Mouse (Mus musculus): Measurements from ENCODE around the gene Gzmn. TPM values are rescaled to one million over a fixed set of nuclear protein-coding genes. Genes with fewer than 3 reads are reported as not detected.
"Not testable (repeated sequence)": the region's sequence is repeated elsewhere in the genome, so short reads cannot be mapped to it uniquely, and the experiment has no call there.

Gene Gzmn
- not detected in 2 replicates for polyA plus RNA-seq (2015; fragmentation: Nextera tagmentation; extraction: Ambion mirVana)

- Histone ChIP-seq H3K36me3 (no peaks in the 10 kb centered on the region), H3K9me3 (no peaks in the 10 kb centered on the region), H3K27ac (no peak within 1 kb of the TSS), H3K4me1 (no peaks in the 10 kb centered on the region), H3K27me3 (no peaks in the 10 kb centered on the region), H3K9ac (no peak within 1 kb of the TSS), H3K4me3 (no peak within 1 kb of the TSS), H3K4me2 (replicated peaks) (no peak within 1 kb of the TSS)
- ATAC-seq (ENCODE audit: low FRiP score, low read depth) = no peak
- 90% methylated on average over 5 of the region's 5 CpGs for WGBS
Measured at GRCm38 (mm10) chr14:56174499-56174898, at the start of gene Gzmn. Gene Gzmn (minus strand): TSS chr14:56174599.

- no peak for ATAC-seq (ENCODE audit: low FRiP score, low read depth)
- H3K9me3 ChIP-seq = no peaks in the 10 kb centered on the region
- no peak within 1 kb of the TSS for H3K4me2 ChIP-seq (replicated peaks)
- H3K36me3 ChIP-seq = no peaks in the 10 kb centered on the region
- H3K4me1 ChIP-seq = no peaks in the 10 kb centered on the region
- H3K9ac ChIP-seq = no peak within 1 kb of the TSS
- H3K27ac ChIP-seq = no peak within 1 kb of the TSS
- H3K4me3 ChIP-seq = no peak within 1 kb of the TSS
- no peaks in the 10 kb centered on the region for H3K27me3 ChIP-seq
- WGBS = 88% methylated on average over 4 of the region's 4 CpGs
Measured at GRCm38 (mm10) chr14:56211317-56211716, 36.9 kb upstream of the Gzmn start, which contains the start of gene Gzmf. Gene Gzmf (minus strand): TSS chr14:56211417.

GRCm38 (mm10) chr14:56205613-56206012 lies 31.2 kb upstream of the Gzmn start:
- Histone ChIP-seq H3K27ac (no peak overlapping the region), H3K9ac (no peak overlapping the region), H3K4me2 (replicated peaks) (no peak overlapping the region), H3K4me1 (no peaks in the 10 kb centered on the region), H3K9me3 (no peaks in the 10 kb centered on the region), H3K27me3 (no peaks in the 10 kb centered on the region), H3K4me3 (no peak overlapping the region), H3K36me3 (no peaks in the 10 kb centered on the region)
- WGBS = 89% methylated on average over 1 of the region's 1 CpGs
- ATAC-seq (ENCODE audit: low FRiP score, low read depth) = no peak

DNA sequence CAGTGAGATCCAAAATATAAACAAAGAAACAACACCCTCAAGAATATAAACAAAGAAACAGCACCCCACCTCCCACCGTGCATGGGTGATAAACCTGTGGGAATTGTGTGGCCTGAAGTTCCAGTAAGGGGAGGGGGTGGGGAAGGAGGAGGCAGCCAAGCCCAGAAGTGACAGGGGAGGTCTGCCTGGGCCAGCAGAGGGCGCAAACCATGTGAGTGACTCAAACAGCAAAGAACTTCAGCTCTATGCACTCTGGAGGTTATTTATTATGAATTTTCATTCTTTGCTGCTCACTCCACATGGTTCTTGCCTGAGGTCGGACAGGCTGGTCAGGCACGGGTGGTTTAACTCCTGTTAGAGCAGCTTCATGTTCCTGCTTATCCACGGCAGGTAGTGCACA lies 30.6 kb upstream of the Gzmn start:
- H3K4me1 ChIP-seq; H3K4me3 ChIP-seq; H3K27ac ChIP-seq; H3K27me3 ChIP-seq; H3K9ac ChIP-seq; H3K36me3 ChIP-seq; H3K4me2 ChIP-seq (replicated peaks); H3K9me3 ChIP-seq; ATAC-seq (ENCODE audit: low FRiP score, low read depth): not testable (repeated sequence)
- WGBS = 39% methylated on average over 5 of the region's 5 CpGs

GRCm38 (mm10) chr14:56203975-56204374 lies 29.6 kb upstream of the Gzmn start:
- 8% methylated on average over 2 of the region's 2 CpGs for WGBS
- Histone ChIP-seq H3K27me3 (no peaks in the 10 kb centered on the region), H3K27ac (no peak overlapping the region)

GRCm38 (mm10) chr14:56186946-56187345 lies 12.5 kb upstream of the Gzmn start:
- ATAC-seq (ENCODE audit: low FRiP score, low read depth) = no peak
- Histone ChIP-seq H3K9me3 (no peaks in the 10 kb centered on the region), H3K4me1 (no peaks in the 10 kb centered on the region), H3K9ac (no peak overlapping the region), H3K36me3 (no peaks in the 10 kb centered on the region), H3K4me3 (no peak overlapping the region), H3K4me2 (replicated peaks) (no peak overlapping the region), H3K27me3 (no peaks in the 10 kb centered on the region), H3K27ac (no peak overlapping the region)
- WGBS = 60% methylated on average over 6 of the region's 6 CpGs

More at GRCm38 (mm10) chr14:56203975-56204374, 29.6 kb upstream of the Gzmn start:
- no peaks in the 10 kb centered on the region for H3K36me3 ChIP-seq
- H3K4me3 ChIP-seq = no peak overlapping the region
- H3K4me1 ChIP-seq = no peaks in the 10 kb centered on the region
- no peak for ATAC-seq (ENCODE audit: low FRiP score, low read depth)
- no peaks in the 10 kb centered on the region for H3K9me3 ChIP-seq
- no peak overlapping the region for H3K9ac ChIP-seq
- H3K4me2 ChIP-seq (replicated peaks) = no peak overlapping the region

DNA sequence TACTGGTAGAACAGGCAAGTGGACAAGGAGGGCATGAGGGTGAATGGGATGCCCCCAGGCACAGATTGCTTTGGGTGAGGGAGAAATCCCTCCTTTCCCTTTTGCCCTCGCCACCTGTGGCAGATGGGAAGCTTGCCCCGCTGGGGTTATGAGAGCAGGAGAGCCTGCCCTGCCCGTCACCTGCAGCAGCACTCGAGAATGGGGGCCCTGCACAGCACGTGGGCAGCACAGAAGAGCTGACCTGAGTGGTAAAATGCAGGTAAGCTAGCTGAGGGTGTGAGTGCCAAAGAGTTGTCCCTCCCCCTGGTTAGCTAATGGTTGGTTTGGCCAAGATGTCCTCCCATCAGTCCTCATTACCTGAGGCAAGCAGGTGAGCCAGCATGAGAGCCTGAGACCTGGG lies 12.1 kb upstream of the Gzmn start:
- no peak for ATAC-seq (ENCODE audit: low FRiP score, low read depth)
- 75% methylated on average over 5 of the region's 5 CpGs for WGBS
- Histone ChIP-seq H3K4me2 (replicated peaks) (no peak overlapping the region), H3K9me3 (no peaks in the 10 kb centered on the region), H3K9ac (no peak overlapping the region), H3K4me3 (no peak overlapping the region), H3K27me3 (no peaks in the 10 kb centered on the region), H3K36me3 (no peaks in the 10 kb centered on the region), H3K4me1 (no peaks in the 10 kb centered on the region), H3K27ac (no peak overlapping the region)

DNA sequence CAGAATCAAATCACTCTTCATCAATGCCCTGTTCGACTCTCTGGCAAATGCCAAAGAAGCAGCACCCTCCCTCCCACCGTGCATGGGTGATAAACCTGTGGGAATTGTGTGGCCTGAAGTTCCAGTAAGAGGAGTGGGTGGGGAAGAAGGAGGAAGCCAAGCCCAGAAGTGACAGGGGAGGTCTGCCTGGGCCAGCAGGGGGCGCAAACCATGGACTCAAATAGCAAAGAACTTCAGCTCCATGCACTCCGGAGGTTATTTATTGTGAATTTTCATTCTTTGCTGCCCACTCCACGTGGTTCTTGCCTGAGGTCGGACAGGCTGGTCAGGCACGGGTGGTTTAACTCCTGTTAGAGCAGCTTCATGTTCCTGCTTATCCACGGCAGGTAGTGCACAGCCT lies 3.3 kb upstream of the Gzmn start:
- H3K27ac ChIP-seq; H3K9me3 ChIP-seq; H3K27me3 ChIP-seq; H3K9ac ChIP-seq; ATAC-seq (ENCODE audit: low FRiP score, low read depth); H3K4me3 ChIP-seq; H3K36me3 ChIP-seq; H3K4me1 ChIP-seq; H3K4me2 ChIP-seq (replicated peaks): not testable (repeated sequence)
- WGBS = 22% methylated on average over 8 of the region's 8 CpGs

DNA sequence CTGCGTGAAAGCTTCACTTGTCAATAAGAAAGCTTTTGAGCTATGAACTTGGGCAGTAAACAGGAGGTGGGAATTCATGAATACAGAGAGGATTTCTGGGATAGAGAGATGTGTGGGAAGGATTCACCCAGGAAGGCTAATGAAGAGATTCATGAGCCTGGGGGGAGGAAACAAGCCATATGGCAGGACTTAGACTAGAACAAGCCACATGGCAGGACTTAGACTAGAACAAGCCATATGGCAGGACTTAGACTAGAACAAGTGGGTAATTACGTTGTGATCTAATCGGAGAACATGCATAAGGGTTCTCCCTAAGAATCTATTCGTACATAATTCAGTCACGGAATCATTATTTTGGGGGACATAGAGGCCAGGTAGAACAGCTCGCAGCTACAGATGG lies 1.0 kb downstream of the Gzmn start:
- no peak overlapping the region for H3K27ac ChIP-seq
- H3K4me2 ChIP-seq (replicated peaks) = no peak overlapping the region
- WGBS = 91% methylated on average over 6 of the region's 6 CpGs
- no peaks in the 10 kb centered on the region for H3K27me3 ChIP-seq
- H3K4me1 ChIP-seq = no peaks in the 10 kb centered on the region
- no peak overlapping the region for H3K9ac ChIP-seq
- no peak overlapping the region for H3K4me3 ChIP-seq
- no peak for ATAC-seq (ENCODE audit: low FRiP score, low read depth)
- no peaks in the 10 kb centered on the region for H3K36me3 ChIP-seq
- no peaks in the 10 kb centered on the region for H3K9me3 ChIP-seq

GRCm38 (mm10) chr14:56172744-56173143 lies 1.7 kb downstream of the Gzmn start:
- ATAC-seq (ENCODE audit: low FRiP score, low read depth) = no peak
- WGBS = 89% methylated on average over 5 of the region's 5 CpGs

DNA sequence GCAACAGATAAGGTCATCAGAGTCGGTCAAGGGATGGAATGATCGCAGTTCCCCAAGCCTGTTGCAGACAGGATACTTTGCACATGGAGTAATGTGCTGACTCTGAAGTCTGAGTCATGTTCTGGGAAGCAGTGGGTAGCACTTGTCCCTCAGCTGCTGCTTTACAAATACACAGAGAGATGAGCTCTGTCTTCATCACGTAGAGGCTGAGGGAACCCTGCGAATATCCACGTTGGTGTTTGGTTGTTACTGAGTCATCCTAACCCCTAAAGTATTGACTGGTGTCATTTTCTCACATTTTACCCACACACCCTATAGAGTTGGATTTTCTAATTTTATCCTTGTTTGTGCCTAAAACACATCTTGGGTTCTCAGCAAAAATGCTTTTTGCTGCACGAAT lies 6.4 kb downstream of the Gzmn start:
- Histone ChIP-seq H3K9me3 (no peaks in the 10 kb centered on the region), H3K4me2 (replicated peaks) (no peak overlapping the region), H3K36me3 (no peaks in the 10 kb centered on the region), H3K27me3 (no peaks in the 10 kb centered on the region), H3K9ac (no peak overlapping the region), H3K27ac (no peak overlapping the region), H3K4me1 (no peaks in the 10 kb centered on the region), H3K4me3 (no peak overlapping the region)
- no peak for ATAC-seq (ENCODE audit: low FRiP score, low read depth)
- 85% methylated on average over 6 of the region's 6 CpGs for WGBS

More at GRCm38 (mm10) chr14:56172744-56173143, 1.7 kb downstream of the Gzmn start:
- H3K27ac ChIP-seq = no peak overlapping the region
- H3K4me3 ChIP-seq = no peak overlapping the region
- no peaks in the 10 kb centered on the region for H3K27me3 ChIP-seq
- H3K36me3 ChIP-seq = no peaks in the 10 kb centered on the region
- H3K9ac ChIP-seq = no peak overlapping the region
- H3K4me2 ChIP-seq (replicated peaks) = no peak overlapping the region
- H3K4me1 ChIP-seq = no peaks in the 10 kb centered on the region
- no peaks in the 10 kb centered on the region for H3K9me3 ChIP-seq

DNA sequence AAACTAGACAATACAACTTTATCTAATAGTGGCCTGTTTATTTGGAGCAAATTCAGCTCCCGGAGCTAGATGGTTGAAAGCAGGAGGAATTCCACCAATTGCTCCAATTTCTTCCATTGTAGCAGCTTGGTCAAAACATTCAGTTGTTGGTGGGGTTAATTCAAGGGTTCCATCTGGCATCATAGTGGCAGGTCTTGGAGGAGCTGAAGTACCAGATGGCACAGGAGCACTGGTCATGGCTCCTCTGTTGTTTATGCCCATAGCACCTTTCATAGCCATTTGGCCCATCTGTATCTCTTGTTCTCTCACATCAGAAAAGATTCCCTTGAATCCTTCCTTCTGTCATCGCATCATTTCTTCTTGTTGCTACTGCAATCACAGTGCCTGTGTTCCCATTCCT lies 12.3 kb downstream of the Gzmn start:
- H3K9me3 ChIP-seq = no peaks in the 10 kb centered on the region
- 88% methylated on average over 2 of the region's 2 CpGs for WGBS
- no peak overlapping the region for H3K27ac ChIP-seq

DNA sequence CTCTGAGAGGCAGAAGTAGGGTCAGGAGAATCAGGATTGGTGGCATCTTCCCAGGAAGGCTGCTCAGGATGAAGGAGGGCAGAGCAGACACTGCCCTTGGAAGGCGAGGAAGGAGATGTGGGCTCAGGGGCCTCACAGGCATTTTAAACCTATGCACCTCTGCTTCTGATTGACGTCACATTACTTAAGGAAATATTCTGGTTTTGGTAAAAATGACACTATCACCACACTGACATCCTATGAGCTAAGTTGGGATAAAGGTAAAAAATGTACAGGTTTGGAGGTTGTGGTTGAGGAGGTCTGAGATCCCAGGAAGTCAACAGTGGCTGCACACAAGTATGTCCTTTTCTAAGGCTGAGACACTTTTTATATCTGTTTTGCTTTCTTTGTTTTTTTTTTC lies 14.9 kb downstream of the Gzmn start, which contains the start of gene Gzmg:
TSS of gene Gzmg (minus strand) at position 101 of the 400 bp plus-strand sequence.
- H3K36me3 ChIP-seq; H3K4me2 ChIP-seq (replicated peaks); H3K9ac ChIP-seq; ATAC-seq (ENCODE audit: low FRiP score, low read depth); H3K27ac ChIP-seq; H3K27me3 ChIP-seq; H3K9me3 ChIP-seq; H3K4me1 ChIP-seq; H3K4me3 ChIP-seq: not testable (repeated sequence)
- 85% methylated on average over 2 of the region's 2 CpGs for WGBS

More for the DNA sequence above, 12.3 kb downstream of the Gzmn start:
- H3K4me2 ChIP-seq (replicated peaks) = no peak overlapping the region
- H3K4me3 ChIP-seq = no peak overlapping the region
- H3K36me3 ChIP-seq = no peaks in the 10 kb centered on the region
- H3K27me3 ChIP-seq = no peaks in the 10 kb centered on the region
- H3K9ac ChIP-seq = no peak overlapping the region
- no peaks in the 10 kb centered on the region for H3K4me1 ChIP-seq
- ATAC-seq (ENCODE audit: low FRiP score, low read depth) = no peak
